Mouse (Mus musculus): ENCODE measurements around the gene BC049352. TPM values are rescaled to one million over a fixed set of nuclear protein-coding genes. Genes with fewer than 3 reads are reported as not detected.

The BC049352 gene
- polyA plus RNA-seq, 1 experiment from 2014 or later, result not detected

GRCm38 (mm10) chr9:45207015-45207743 lies 25.4 kb downstream of the BC049352 start:
- H3K4me3 ChIP-seq (ENCODE audit: control insufficient read depth in 1 of 2, insufficient read depth in 1 of 2, low read depth in 1 of 2, low read length in 2 of 2), result no peak overlapping the region
- H3K4me1 ChIP-seq (ENCODE audit: control insufficient read depth in 2 of 2, insufficient read depth in 2 of 2, low read length in 2 of 2), result no peaks in the 10 kb centered on the region
- H3K9me3 ChIP-seq (ENCODE audit: control insufficient read depth, low read length), result no peaks in the 10 kb centered on the region
- H3K36me3 ChIP-seq (ENCODE audit: control insufficient read depth, insufficient read depth, low read length), result no peaks in the 10 kb centered on the region
- no peak overlapping the region for H3K27ac ChIP-seq (replicated peaks in 1 of 2; ENCODE audit: control insufficient read depth in 1 of 2, insufficient read depth in 1 of 2, low read depth in 2 of 2, low read length in 2 of 2)
- no peak overlapping the region for H3K4me2 ChIP-seq (ENCODE audit: low read length)
- H3K27me3 ChIP-seq (ENCODE audit: control insufficient read depth, insufficient read depth, low read length), result peaks cover 4% of the 10 kb centered on the region; the same call in 1 of the 2 replicates
- ATAC-seq (ENCODE audit: insufficient number of reproducible peaks, insufficient read depth, low FRiP score, low read depth), result no peak
- WGBS, result 65% methylated on average over 7 of the region's 7 CpGs
- no peak overlapping the region for H3K9ac ChIP-seq (ENCODE audit: low read length)

DNA sequence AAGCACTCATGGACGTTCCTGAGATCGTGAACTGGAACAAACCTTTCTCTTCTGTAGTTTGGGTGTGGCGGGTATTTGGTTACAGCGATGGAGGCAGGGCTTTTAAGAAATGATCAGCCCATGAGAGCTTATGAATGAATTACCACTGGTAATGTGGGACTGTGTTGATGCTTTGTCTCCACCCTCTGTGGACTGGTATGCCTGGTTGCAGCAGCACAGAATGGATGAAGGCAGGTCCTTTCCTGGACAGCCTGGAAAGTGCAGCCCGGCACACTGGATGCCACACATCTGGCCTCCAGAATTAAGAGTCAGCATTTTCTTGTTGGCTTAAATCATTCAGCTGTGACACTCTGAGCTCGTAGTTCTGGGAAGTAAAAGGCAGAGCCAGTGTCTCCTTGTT lies 30.2 kb downstream of the BC049352 start:
- H3K4me1 ChIP-seq (ENCODE audit: control insufficient read depth in 2 of 2, insufficient read depth in 2 of 2, low read length in 2 of 2), result no peaks in the 10 kb centered on the region
- no peaks in the 10 kb centered on the region for H3K36me3 ChIP-seq (ENCODE audit: control insufficient read depth, insufficient read depth, low read length)
- 86% methylated on average over 6 of the region's 6 CpGs for WGBS
- H3K9ac ChIP-seq (ENCODE audit: low read length), result no peak overlapping the region
- no peaks in the 10 kb centered on the region for H3K9me3 ChIP-seq (ENCODE audit: control insufficient read depth, low read length)
- H3K4me3 ChIP-seq (ENCODE audit: control insufficient read depth in 1 of 2, insufficient read depth in 1 of 2, low read depth in 1 of 2, low read length in 2 of 2), result no peak overlapping the region
- ATAC-seq (ENCODE audit: insufficient number of reproducible peaks, insufficient read depth, low FRiP score, low read depth), result no peak
- no peak overlapping the region for H3K27ac ChIP-seq (replicated peaks in 1 of 2; ENCODE audit: control insufficient read depth in 1 of 2, insufficient read depth in 1 of 2, low read depth in 2 of 2, low read length in 2 of 2)
- peaks cover 4% of the 10 kb centered on the region; the same call in 1 of the 2 replicates for H3K27me3 ChIP-seq (ENCODE audit: control insufficient read depth, insufficient read depth, low read length)
- H3K4me2 ChIP-seq (ENCODE audit: low read length), result no peak overlapping the region

- Histone ChIP-seq H3K27me3 (ENCODE audit: control insufficient read depth, insufficient read depth, low read length) (no peaks in the 10 kb centered on the region), H3K4me2 (ENCODE audit: low read length) (no peak overlapping the region), H3K4me3 (ENCODE audit: control insufficient read depth in 1 of 2, insufficient read depth in 1 of 2, low read depth in 1 of 2, low read length in 2 of 2) (no peak overlapping the region), H3K36me3 (ENCODE audit: control insufficient read depth, insufficient read depth, low read length) (no peaks in the 10 kb centered on the region), H3K9ac (ENCODE audit: low read length) (no peak overlapping the region), H3K9me3 (ENCODE audit: control insufficient read depth, low read length) (no peaks in the 10 kb centered on the region), H3K4me1 (ENCODE audit: control insufficient read depth in 2 of 2, insufficient read depth in 2 of 2, low read length in 2 of 2) (no peaks in the 10 kb centered on the region), H3K27ac (replicated peaks in 1 of 2; ENCODE audit: control insufficient read depth in 1 of 2, insufficient read depth in 1 of 2, low read depth in 2 of 2, low read length in 2 of 2) (no peak overlapping the region)
- 59% methylated on average over 11 of the region's 11 CpGs for WGBS
- no peak for ATAC-seq (ENCODE audit: insufficient number of reproducible peaks, insufficient read depth, low FRiP score, low read depth)
Observed at GRCm38 (mm10) chr9:45215526-45216179, 33.8 kb downstream of the BC049352 start.

DNA sequence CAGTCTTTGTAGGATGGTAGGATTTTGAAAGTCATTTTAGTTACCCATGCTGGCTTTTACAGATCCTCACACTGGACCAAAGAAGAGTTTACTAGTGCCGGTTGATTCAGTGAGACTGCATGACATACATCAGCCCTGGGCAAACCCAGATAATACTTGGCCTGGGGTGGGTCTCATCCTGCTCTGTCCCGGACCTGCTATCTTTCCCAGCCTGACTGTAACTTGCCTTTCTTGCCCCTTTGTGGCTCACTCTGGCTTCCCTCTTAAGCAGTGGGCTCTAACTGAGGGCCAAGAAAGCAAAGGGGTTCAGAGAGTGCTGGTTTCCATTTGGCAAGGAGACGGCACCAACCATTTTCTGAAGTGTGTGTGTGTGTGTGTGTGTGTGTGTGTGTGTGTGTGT lies 37.8 kb downstream of the BC049352 start:
- Histone ChIP-seq H3K27ac (replicated peaks in 1 of 2; ENCODE audit: control insufficient read depth in 1 of 2, insufficient read depth in 1 of 2, low read depth in 2 of 2, low read length in 2 of 2) (no peak overlapping the region), H3K9me3 (ENCODE audit: control insufficient read depth, low read length) (no peaks in the 10 kb centered on the region), H3K4me1 (ENCODE audit: control insufficient read depth in 2 of 2, insufficient read depth in 2 of 2, low read length in 2 of 2) (no peaks in the 10 kb centered on the region), H3K36me3 (ENCODE audit: control insufficient read depth, insufficient read depth, low read length) (no peaks in the 10 kb centered on the region), H3K9ac (ENCODE audit: low read length) (no peak overlapping the region), H3K4me3 (ENCODE audit: control insufficient read depth in 1 of 2, insufficient read depth in 1 of 2, low read depth in 1 of 2, low read length in 2 of 2) (no peak overlapping the region), H3K27me3 (ENCODE audit: control insufficient read depth, insufficient read depth, low read length) (no peaks in the 10 kb centered on the region), H3K4me2 (ENCODE audit: low read length) (no peak overlapping the region)
- WGBS, result 64% methylated on average over 3 of the region's 3 CpGs
- no peak for ATAC-seq (ENCODE audit: insufficient number of reproducible peaks, insufficient read depth, low FRiP score, low read depth)

- Histone ChIP-seq H3K36me3 (ENCODE audit: control insufficient read depth, insufficient read depth, low read length) (no peaks in the 10 kb centered on the region), H3K9me3 (ENCODE audit: control insufficient read depth, low read length) (no peaks in the 10 kb centered on the region), H3K4me3 (ENCODE audit: control insufficient read depth in 1 of 2, insufficient read depth in 1 of 2, low read depth in 1 of 2, low read length in 2 of 2) (no peak overlapping the region), H3K9ac (ENCODE audit: low read length) (no peak overlapping the region), H3K27ac (replicated peaks in 1 of 2; ENCODE audit: control insufficient read depth in 1 of 2, insufficient read depth in 1 of 2, low read depth in 2 of 2, low read length in 2 of 2) (no peak overlapping the region), H3K4me1 (ENCODE audit: control insufficient read depth in 2 of 2, insufficient read depth in 2 of 2, low read length in 2 of 2) (no peaks in the 10 kb centered on the region), H3K4me2 (ENCODE audit: low read length) (no peak overlapping the region), H3K27me3 (ENCODE audit: control insufficient read depth, insufficient read depth, low read length) (no peaks in the 10 kb centered on the region)
- ATAC-seq (ENCODE audit: insufficient number of reproducible peaks, insufficient read depth, low FRiP score, low read depth), result no peak
- 18% methylated on average over 6 of the region's 6 CpGs for WGBS
Observed at GRCm38 (mm10) chr9:45221567-45221966, 39.8 kb downstream of the BC049352 start.

DNA sequence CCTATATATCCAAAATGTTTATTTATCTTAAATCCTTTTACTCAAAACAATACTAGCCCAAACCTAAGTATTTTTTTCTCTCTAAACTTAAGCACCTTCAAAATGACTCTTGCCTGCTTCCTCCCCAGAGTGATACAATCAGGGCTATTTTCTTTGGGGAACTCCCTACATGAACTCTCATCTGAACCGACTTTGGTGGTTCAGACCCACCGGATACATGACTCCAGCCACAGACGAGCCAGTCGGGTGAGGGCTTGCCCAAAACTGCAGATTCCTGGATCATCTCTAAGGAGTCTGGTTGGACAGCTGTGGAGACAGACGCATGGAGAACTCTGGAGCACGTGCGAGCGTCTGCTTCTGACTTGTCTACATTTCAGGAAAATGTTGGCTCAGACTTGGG lies 47.6 kb downstream of the BC049352 start:
- Histone ChIP-seq H3K27me3 (ENCODE audit: control insufficient read depth, insufficient read depth, low read length) (peaks cover 5% of the 10 kb centered on the region; the same call in 1 of the 2 replicates), H3K9ac (ENCODE audit: low read length) (no peak overlapping the region), H3K9me3 (ENCODE audit: control insufficient read depth, low read length) (no peaks in the 10 kb centered on the region), H3K4me1 (ENCODE audit: control insufficient read depth in 2 of 2, insufficient read depth in 2 of 2, low read length in 2 of 2) (no peaks in the 10 kb centered on the region), H3K36me3 (ENCODE audit: control insufficient read depth, insufficient read depth, low read length) (no peaks in the 10 kb centered on the region), H3K27ac (replicated peaks in 1 of 2; ENCODE audit: control insufficient read depth in 1 of 2, insufficient read depth in 1 of 2, low read depth in 2 of 2, low read length in 2 of 2) (no peak overlapping the region), H3K4me3 (ENCODE audit: control insufficient read depth in 1 of 2, insufficient read depth in 1 of 2, low read depth in 1 of 2, low read length in 2 of 2) (no peak overlapping the region), H3K4me2 (ENCODE audit: low read length) (no peak overlapping the region)
- 75% methylated on average over 8 of the region's 8 CpGs for WGBS
- no peak for ATAC-seq (ENCODE audit: insufficient number of reproducible peaks, insufficient read depth, low FRiP score, low read depth)

- Histone ChIP-seq H3K27ac (replicated peaks in 1 of 2; ENCODE audit: control insufficient read depth in 1 of 2, insufficient read depth in 1 of 2, low read depth in 2 of 2, low read length in 2 of 2) (no peak overlapping the region), H3K27me3 (ENCODE audit: control insufficient read depth, insufficient read depth, low read length) (peaks cover 5% of the 10 kb centered on the region; the same call in 1 of the 2 replicates), H3K9ac (ENCODE audit: low read length) (no peak overlapping the region), H3K4me1 (ENCODE audit: control insufficient read depth in 2 of 2, insufficient read depth in 2 of 2, low read length in 2 of 2) (no peaks in the 10 kb centered on the region), H3K36me3 (ENCODE audit: control insufficient read depth, insufficient read depth, low read length) (no peaks in the 10 kb centered on the region), H3K4me3 (ENCODE audit: control insufficient read depth in 1 of 2, insufficient read depth in 1 of 2, low read depth in 1 of 2, low read length in 2 of 2) (no peak overlapping the region), H3K4me2 (ENCODE audit: low read length) (no peak overlapping the region), H3K9me3 (ENCODE audit: control insufficient read depth, low read length) (no peaks in the 10 kb centered on the region)
- WGBS, result 58% methylated on average over 6 of the region's 6 CpGs
- no peak for ATAC-seq (ENCODE audit: insufficient number of reproducible peaks, insufficient read depth, low FRiP score, low read depth)
Observed at GRCm38 (mm10) chr9:45235668-45236227, 53.9 kb downstream of the BC049352 start.

All from heart, embryonic 14.5 days (tissue).